Mouse (Mus musculus): Measurements from ENCODE around the gene Mfsd8. TPM values are rescaled to one million over a fixed set of nuclear protein-coding genes. Genes with fewer than 3 reads are reported as not detected.

Gene Mfsd8
- total RNA-seq, 2 experiments from 2014 or later: 19.0 to 20.0 TPM

Other genes starting within 250 kb of the Mfsd8 start
- gene Slc25a31, start 138.0 kb downstream of the Mfsd8 start, total RNA-seq (2021): under 1 TPM; 0.16 to 0.34 TPM
- gene Hspa4l, start 102.4 kb downstream of the Mfsd8 start, total RNA-seq (2021): 100 to 1,000 TPM; 154 to 157 TPM
- gene Plk4, start 46.9 kb downstream of the Mfsd8 start, total RNA-seq (2021): 1 to 10 TPM; 3.7 to 4.8 TPM
- gene Abhd18, start 84 bp upstream of the Mfsd8 start, total RNA-seq (2021): 10 to 100 TPM; 11.8 to 12.6 TPM
- under 1 TPM in 1 of 2 experiments, not detected in 1; 0.27 TPM for gene 1700034I23Rik, start 55.7 kb upstream of the Mfsd8 start, total RNA-seq (2021)
- 10 to 100 TPM; 20.8 to 24.7 TPM for gene Larp1b, start 102.9 kb upstream of the Mfsd8 start, total RNA-seq (2021)
- gene Pgrmc2, start 236.2 kb upstream of the Mfsd8 start, total RNA-seq (2021): 10 to 100 TPM; 57.3 to 57.6 TPM